Mouse (Mus musculus) lung, embryonic 15.5 days (tissue): Measurements from ENCODE around the gene Abcb1b. TPM values are rescaled to one million over a fixed set of nuclear protein-coding genes. Genes with fewer than 3 reads are reported as not detected.

Experiments
- ATAC-seq: fragments of 200-750 bp; cut with Nextera tagmentation; 2 replicates; pipeline ENCODE4 v1.8.0; 2017; ENCODE audit warnings: moderate number of reproducible peaks, borderline replicate concordance; ENCODE audit not compliant: low FRiP score, low TSS enrichment; ENCODE audit errors: extremely low read depth
- H3K27ac ChIP-seq: fragments of 300-500 bp; sonication (generic); 2 replicates; pipeline ENCODE4 v1.5.1; 2015; ENCODE audit warnings: moderate library complexity, mild to moderate bottlenecking, inconsistent platforms
- H3K27me3 ChIP-seq: fragments of 300-500 bp; sonication (generic); 2 replicates; pipeline ENCODE4 v1.6.1; 2015; ENCODE audit warnings: inconsistent platforms
- H3K36me3 ChIP-seq: fragments of 300-500 bp; sonication (generic); 2 replicates; pipeline ENCODE4 v1.6.1; 2015; ENCODE audit warnings: inconsistent platforms
- H3K4me1 ChIP-seq: fragments of 300-500 bp; sonication (generic); 2 replicates; pipeline ENCODE4 v1.6.1; 2015; ENCODE audit warnings: inconsistent platforms
- H3K4me2 ChIP-seq: fragments of 300-500 bp; sonication (generic); 2 replicates; pipeline ENCODE4 v1.6.1; 2015; ENCODE audit warnings: inconsistent platforms, mild to moderate bottlenecking, moderate library complexity
- H3K4me3 ChIP-seq: fragments of 300-500 bp; sonication (generic); 2 replicates; pipeline ENCODE4 v1.5.1; 2015; ENCODE audit warnings: mild to moderate bottlenecking, inconsistent platforms
- H3K9ac ChIP-seq: fragments of 300-500 bp; sonication (generic); 2 replicates; pipeline ENCODE4 v1.6.1; 2015; ENCODE audit warnings: inconsistent platforms
- H3K9me3 ChIP-seq: fragments of 300-500 bp; sonication (generic); 2 replicates; pipeline ENCODE4 v1.6.1; 2016; ENCODE audit warnings: inconsistent platforms
- WGBS: fragments of 180-500 bp; shearing (Covaris S2); methylation state at CpG from one replicate; pipeline ENCODE4 v1.1.7; 2015; 5-methylcytosine and 5-hydroxymethylcytosine counted together
- polyA plus RNA-seq: library from polyadenylated mRNA; unstranded; fragments of >200 nt; fragmentation: Nextera tagmentation; extraction: Ambion mirVana; gene quantifications from 2 replicates; pipeline ENCODE4 v1.2.1, GENCODE M21; 2015

Abcb1b gene
- polyA plus RNA-seq, 1 experiment from 2014 or later, result 1.4 TPM

DNA sequence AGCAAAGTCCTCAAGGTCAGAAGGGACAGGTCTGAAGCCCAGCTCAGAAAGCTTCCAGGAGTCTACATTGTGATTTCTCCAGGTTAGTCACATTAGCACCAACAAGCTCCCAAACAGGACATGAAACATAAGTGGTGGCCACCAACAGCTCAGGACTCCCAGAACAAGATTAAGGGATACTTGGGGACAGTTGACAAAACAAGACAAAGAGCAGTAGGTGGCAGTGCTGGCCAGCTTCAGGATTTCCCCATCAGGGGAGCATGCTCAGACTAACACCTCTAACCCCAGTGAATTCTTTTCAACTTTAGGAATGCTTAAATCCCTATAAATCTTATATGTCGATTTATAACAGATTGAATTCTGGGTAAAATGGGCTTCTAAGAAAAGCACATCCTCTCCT lies 70.1 kb downstream of the Abcb1b start:
- H3K36me3 ChIP-seq, result no peaks in the 10 kb centered on the region
- no peaks in the 10 kb centered on the region for H3K9me3 ChIP-seq
- no peaks in the 10 kb centered on the region for H3K4me1 ChIP-seq
- no peak for ATAC-seq
- H3K4me2 ChIP-seq, result no peak overlapping the region
- no peaks in the 10 kb centered on the region for H3K27me3 ChIP-seq
- H3K27ac ChIP-seq, result no peak overlapping the region
- WGBS, result 19% methylated on average over 1 of the region's 1 CpGs
- H3K9ac ChIP-seq, result no peak overlapping the region
- H3K4me3 ChIP-seq, result no peak overlapping the region

- 83% methylated on average over 6 of the region's 6 CpGs for WGBS
- H3K27ac ChIP-seq, result no peak overlapping the region
- H3K4me1 ChIP-seq, result no peaks in the 10 kb centered on the region
- no peaks in the 10 kb centered on the region for H3K36me3 ChIP-seq
- no peaks in the 10 kb centered on the region for H3K27me3 ChIP-seq
- H3K4me3 ChIP-seq, result no peak overlapping the region
- ATAC-seq, result no peak
- no peak overlapping the region for H3K9ac ChIP-seq
- H3K9me3 ChIP-seq, result no peaks in the 10 kb centered on the region
- H3K4me2 ChIP-seq, result no peak overlapping the region
Observed at GRCm38 (mm10) chr5:8872979-8873915, 75.3 kb downstream of the Abcb1b start.

GRCm38 (mm10) chr5:8877086-8877485 lies 79.1 kb downstream of the Abcb1b start:
- Histone ChIP-seq H3K27me3 (no peaks in the 10 kb centered on the region), H3K4me1 (no peaks in the 10 kb centered on the region), H3K36me3 (no peaks in the 10 kb centered on the region), H3K9me3 (no peaks in the 10 kb centered on the region), H3K4me3 (no peak overlapping the region), H3K27ac (no peak overlapping the region), H3K9ac (no peak overlapping the region), H3K4me2 (no peak overlapping the region)
- WGBS, result 58% methylated on average over 2 of the region's 2 CpGs
- no peak for ATAC-seq

DNA sequence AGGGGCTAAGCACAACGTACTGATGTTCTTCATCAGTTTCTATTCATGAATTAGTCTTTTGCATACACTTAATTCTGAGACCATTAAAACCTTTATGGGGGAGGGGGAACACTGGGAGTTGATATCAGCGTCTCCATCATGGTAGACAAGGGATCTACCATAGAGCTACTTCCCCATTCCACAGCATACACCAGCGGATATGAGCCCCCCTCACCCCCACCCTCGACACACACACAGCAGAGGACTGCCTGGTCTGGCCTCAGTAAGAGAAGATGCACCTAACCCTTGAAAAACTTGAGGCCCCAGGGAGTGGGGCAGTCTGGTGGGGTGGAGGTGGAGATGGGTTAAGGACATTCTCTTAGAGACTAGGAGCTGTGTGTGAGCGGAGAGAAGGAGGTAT lies 79.9 kb downstream of the Abcb1b start:
- Histone ChIP-seq H3K9me3 (no peaks in the 10 kb centered on the region), H3K4me1 (no peaks in the 10 kb centered on the region), H3K27ac (no peak overlapping the region), H3K9ac (no peak overlapping the region), H3K4me2 (no peak overlapping the region), H3K36me3 (no peaks in the 10 kb centered on the region), H3K4me3 (no peak overlapping the region), H3K27me3 (no peaks in the 10 kb centered on the region)
- ATAC-seq, result no peak
- 63% methylated on average over 5 of the region's 5 CpGs for WGBS

DNA sequence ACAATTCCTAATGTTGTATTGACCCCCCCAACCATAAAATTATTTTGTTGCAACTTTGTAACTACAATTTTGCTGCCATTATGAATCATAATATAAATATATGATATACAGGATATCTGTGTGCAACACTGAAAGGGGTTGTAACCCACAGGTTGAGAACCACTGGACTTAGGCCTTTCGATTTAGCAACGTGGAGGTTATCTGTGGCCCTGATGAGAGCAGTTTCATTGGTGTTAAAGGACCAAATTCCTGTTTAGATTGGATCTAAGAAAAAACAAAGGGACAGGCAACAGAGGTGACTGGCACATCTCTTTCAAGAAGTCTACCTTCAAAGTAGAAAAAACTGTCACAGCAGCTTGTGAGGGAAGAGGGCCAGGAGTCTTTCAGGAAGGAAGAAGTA lies 87.9 kb downstream of the Abcb1b start:
- 69% methylated on average over 2 of the region's 2 CpGs for WGBS
- H3K27me3 ChIP-seq, result no peaks in the 10 kb centered on the region
- no peak overlapping the region for H3K4me3 ChIP-seq
- H3K4me2 ChIP-seq, result no peak overlapping the region
- H3K36me3 ChIP-seq, result no peaks in the 10 kb centered on the region
- no peaks in the 10 kb centered on the region for H3K4me1 ChIP-seq
- no peak overlapping the region for H3K27ac ChIP-seq
- no peak for ATAC-seq
- H3K9me3 ChIP-seq, result no peaks in the 10 kb centered on the region
- H3K9ac ChIP-seq, result no peak overlapping the region

DNA sequence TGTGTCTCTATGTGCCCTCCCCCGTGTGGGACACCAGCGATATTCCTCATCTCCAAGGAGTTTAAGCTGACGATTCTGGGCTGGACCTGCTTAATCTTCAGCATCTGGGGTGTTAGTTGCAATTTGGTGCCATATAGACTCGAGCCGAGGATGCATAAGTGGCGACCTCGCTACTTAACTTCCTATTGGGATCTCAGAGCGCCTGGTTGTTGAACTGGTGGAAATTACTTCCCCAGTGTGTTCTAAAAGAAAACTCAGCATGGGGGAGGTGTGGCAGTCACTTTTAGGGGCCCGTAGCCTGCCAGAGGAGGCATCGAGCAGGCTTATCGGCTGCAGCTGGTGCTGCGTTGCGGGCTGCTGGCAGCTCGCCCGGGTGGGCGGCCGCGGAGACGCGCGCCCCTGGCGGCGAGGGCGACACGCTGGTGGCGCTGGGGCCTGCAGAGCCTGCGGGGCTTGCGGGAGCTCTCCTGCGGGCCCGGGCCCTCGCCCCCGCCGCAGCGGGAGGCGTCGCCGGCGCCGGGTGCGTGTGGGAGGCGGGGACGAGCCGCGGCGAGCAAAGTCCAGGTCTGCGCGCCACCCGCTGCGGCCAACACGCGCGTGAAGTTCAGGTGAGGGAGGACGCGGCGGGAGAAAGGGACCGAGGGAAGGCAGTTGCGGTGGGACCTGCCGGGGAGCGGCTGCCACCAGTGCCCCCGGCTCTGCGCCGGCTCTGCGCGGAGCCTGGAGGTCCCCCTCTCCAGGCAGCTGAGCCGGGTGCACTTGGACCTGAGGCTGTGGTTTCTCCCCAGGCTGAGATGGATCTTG lies 95.6 kb downstream of the Abcb1b start, which contains the start of gene Abcb4:
Gene Abcb4, plus strand, starts transcription at position 418 of the 804 bp plus-strand sequence.
- Histone ChIP-seq H3K4me3 (peak within 1 kb of the TSS; percentile 51), H3K27me3 (peaks cover 18% of the 10 kb centered on the region; the same call in 1 of the 2 replicates), H3K4me2 (peak within 1 kb of the TSS; percentile 96), H3K27ac (no peak within 1 kb of the TSS), H3K9me3 (no peaks in the 10 kb centered on the region), H3K4me1 (peaks cover 5% of the 10 kb centered on the region), H3K9ac (peak within 1 kb of the TSS; percentile 24; the same call in 1 of the 2 replicates), H3K36me3 (no peaks in the 10 kb centered on the region)
- peak; percentile 77; the same call in 1 of the 2 replicates for ATAC-seq
- 1% methylated on average over 64 of the region's 65 CpGs for WGBS

GRCm38 (mm10) chr5:8894104-8894425 lies 96.1 kb downstream of the Abcb1b start:
- 6% methylated on average over 15 of the region's 15 CpGs for WGBS
- peak overlapping the region; percentile 96 for H3K4me2 ChIP-seq
- peaks cover 5% of the 10 kb centered on the region for H3K4me1 ChIP-seq
- ATAC-seq, result no peak
- no peak overlapping the region for H3K27ac ChIP-seq
- H3K4me3 ChIP-seq, result peak overlapping the region; percentile 51
- H3K9me3 ChIP-seq, result no peaks in the 10 kb centered on the region
- H3K27me3 ChIP-seq, result peaks cover 18% of the 10 kb centered on the region; the same call in 1 of the 2 replicates
- 0 out of 2 replicates have a peak overlapping the region, but pooled peaks have one; percentile 24 for H3K9ac ChIP-seq
- no peaks in the 10 kb centered on the region for H3K36me3 ChIP-seq

DNA sequence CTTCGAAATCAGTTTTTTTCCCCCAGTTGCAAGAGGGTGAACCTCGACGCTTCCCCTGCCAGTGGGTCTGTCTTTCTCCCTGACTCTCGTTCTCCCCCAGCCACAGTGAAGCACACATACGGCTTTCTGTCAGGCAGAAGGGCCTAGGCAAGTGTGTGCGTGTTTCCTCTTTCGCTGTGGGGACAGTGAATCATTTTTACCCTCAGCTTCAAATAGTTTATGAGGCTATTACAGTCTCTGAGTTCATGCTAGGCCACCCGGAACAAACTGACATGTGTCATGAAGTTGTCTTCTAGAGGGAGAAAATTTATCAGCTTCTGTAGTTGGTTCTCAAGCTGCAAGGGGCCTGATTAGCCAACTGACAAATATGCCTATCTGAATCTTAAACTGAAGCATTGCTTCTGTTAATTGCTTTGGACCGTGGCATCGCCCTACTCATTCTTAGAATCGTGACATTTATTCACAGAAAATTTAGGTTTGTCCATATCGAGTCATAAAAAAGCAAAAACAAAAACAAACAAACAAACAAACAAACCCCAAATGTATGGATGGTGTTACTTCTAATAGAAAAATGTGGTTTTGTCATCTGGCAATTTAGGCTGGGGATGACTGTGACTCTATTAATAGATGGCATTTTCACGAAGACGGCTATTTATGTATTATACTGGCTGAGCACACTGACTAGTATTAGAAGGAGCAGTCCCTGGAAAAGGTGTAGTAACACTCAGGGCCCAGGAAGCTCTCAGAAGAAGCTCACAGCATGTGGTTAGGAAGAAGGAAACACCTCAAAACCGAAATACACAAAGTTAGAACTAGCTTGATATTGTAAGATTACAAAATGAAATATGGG lies 96.9 kb downstream of the Abcb1b start:
- 63% methylated on average over 15 of the region's 15 CpGs for WGBS
- H3K4me3 ChIP-seq, result no peak overlapping the region
- H3K36me3 ChIP-seq, result no peaks in the 10 kb centered on the region
- peaks cover 18% of the 10 kb centered on the region; the same call in 1 of the 2 replicates for H3K27me3 ChIP-seq
- no peaks in the 10 kb centered on the region for H3K9me3 ChIP-seq
- H3K4me2 ChIP-seq, result peak overlapping the region; percentile 96; the same call in 1 of the 2 replicates
- H3K27ac ChIP-seq, result no peak overlapping the region
- H3K9ac ChIP-seq, result no peak overlapping the region
- no peak for ATAC-seq
- peaks cover 5% of the 10 kb centered on the region for H3K4me1 ChIP-seq

DNA sequence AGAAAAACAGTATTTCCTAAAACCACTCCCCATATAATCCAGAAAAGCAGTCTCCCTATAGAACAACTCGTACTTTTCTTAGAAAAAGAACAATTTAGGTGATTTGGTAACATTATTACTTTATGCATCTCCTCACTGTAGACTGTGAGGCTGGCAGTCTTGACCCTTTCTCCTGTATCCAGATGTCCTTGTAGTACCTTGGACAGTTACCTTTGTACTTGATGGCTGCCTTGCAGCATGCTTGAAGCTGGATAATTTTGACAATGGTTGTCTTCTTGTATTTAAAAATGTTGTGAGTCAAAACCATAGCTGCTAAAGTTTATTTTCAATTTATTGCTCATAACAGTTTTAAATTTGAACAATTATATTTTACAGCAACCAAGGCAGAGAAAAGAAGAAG lies 98.3 kb downstream of the Abcb1b start:
- H3K27me3 ChIP-seq, result peaks cover 18% of the 10 kb centered on the region; the same call in 1 of the 2 replicates
- ATAC-seq, result no peak
- H3K9me3 ChIP-seq, result no peaks in the 10 kb centered on the region
- no peak overlapping the region for H3K27ac ChIP-seq
- 64% methylated on average over 1 of the region's 1 CpGs for WGBS
- no peak overlapping the region for H3K4me3 ChIP-seq
- peaks cover 5% of the 10 kb centered on the region for H3K4me1 ChIP-seq
- H3K36me3 ChIP-seq, result no peaks in the 10 kb centered on the region
- no peak overlapping the region for H3K9ac ChIP-seq
- H3K4me2 ChIP-seq, result no peak overlapping the region

DNA sequence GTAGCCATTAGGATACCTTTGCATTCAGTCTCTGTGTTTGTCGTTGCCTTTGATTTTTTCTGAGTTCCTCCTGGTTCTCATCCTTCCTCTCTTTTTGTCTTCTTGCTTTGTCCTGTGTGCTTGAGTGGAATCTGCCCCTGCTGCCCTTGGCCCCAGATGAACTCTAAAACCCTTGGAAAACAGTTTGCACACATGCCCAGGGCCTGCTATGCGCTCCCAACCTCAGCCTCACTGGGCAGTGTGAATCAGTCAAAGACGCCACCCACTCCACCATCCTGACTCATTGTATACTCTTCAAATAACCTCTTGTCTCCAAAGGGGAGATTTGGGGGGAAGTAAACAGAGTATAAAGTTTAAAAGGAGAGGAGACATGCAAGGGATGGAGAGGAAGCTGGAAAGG lies 100.3 kb downstream of the Abcb1b start:
- no peak for ATAC-seq
- Histone ChIP-seq H3K4me2 (no peak overlapping the region), H3K9ac (no peak overlapping the region), H3K27ac (no peak overlapping the region), H3K27me3 (peaks cover 13% of the 10 kb centered on the region; the same call in 1 of the 2 replicates), H3K9me3 (no peaks in the 10 kb centered on the region), H3K36me3 (no peaks in the 10 kb centered on the region), H3K4me3 (no peak overlapping the region), H3K4me1 (peaks cover 2% of the 10 kb centered on the region)
- 49% methylated on average over 3 of the region's 3 CpGs for whole genome bisulfite sequencing

GRCm38 (mm10) chr5:8901001-8901400 lies 103.1 kb downstream of the Abcb1b start:
- no peaks in the 10 kb centered on the region for H3K36me3 ChIP-seq
- H3K4me1 ChIP-seq, result no peaks in the 10 kb centered on the region
- no peak for ATAC-seq
- no peak overlapping the region for H3K4me3 ChIP-seq
- H3K9ac ChIP-seq, result no peak overlapping the region
- H3K27ac ChIP-seq, result no peak overlapping the region
- no peaks in the 10 kb centered on the region for H3K9me3 ChIP-seq
- 65% methylated on average over 1 of the region's 1 CpGs for WGBS
- no peak overlapping the region for H3K4me2 ChIP-seq
- no peaks in the 10 kb centered on the region for H3K27me3 ChIP-seq
